Mouse (Mus musculus) cerebellum, adult 2 months (tissue): ENCODE measurements around the gene Adh5.

ENCODE experiments used
- CTCF ChIP-seq: fragments of 200-500 bp; IDR thresholded peaks from 2 replicates; pipeline ENCODE4 v1.5.1; 2011; ENCODE audit warnings: low read depth, mild to moderate bottlenecking, control low read depth, low read length, moderate library complexity, borderline replicate concordance; ENCODE audit not compliant: insufficient read depth
- POLR2A ChIP-seq: fragments of 200-500 bp; IDR thresholded peaks from 2 replicates; pipeline ENCODE4 v1.6.1; 2011; ENCODE audit warnings: low read length, control low read depth, borderline replicate concordance; ENCODE audit not compliant: insufficient read depth

GRCm38 (mm10) chr3:138471066-138471465 is 28.2 kb downstream of the Adh5 start:
- TF ChIP-seq CTCF (no peak), POLR2A (no peak)
